Mouse (Mus musculus) ES-E14 (cell line): ENCODE data around the gene Hexdc. TPM values are rescaled to one million over a fixed set of nuclear protein-coding genes. Genes with fewer than 3 reads are reported as not detected.

Experiments used
- DNase-seq: peaks from one replicate; pipeline ENCODE4 v3.0.0-alpha.2; 2013; ENCODE audit warnings: low read depth, low spot score
- H3K27ac ChIP-seq: 2 replicates; pipeline ENCODE4 v1.5.1; 2012; ENCODE audit warnings: low read depth, mild to moderate bottlenecking, low read length, moderate library complexity, mixed read lengths; ENCODE audit not compliant: poor library complexity, insufficient read depth, severe bottlenecking
- H3K36me3 ChIP-seq: 2 replicates; pipeline ENCODE4 v1.6.1; 2012; ENCODE audit warnings: mild to moderate bottlenecking, low read length, moderate library complexity, mixed read lengths; ENCODE audit not compliant: control insufficient read depth, poor library complexity, insufficient read depth, severe bottlenecking
- H3K4me1 ChIP-seq, 2 experiments: fragments of 150-350 bp in 1 of 2; sonication (generic) in 1 of 2; 2 replicates each; pipeline ENCODE4 v1.6.1; 2012; ENCODE audit warnings: low read length in 2 of 2, mild to moderate bottlenecking in 1 of 2, mixed read lengths in 1 of 2; ENCODE audit not compliant: control insufficient read depth in 2 of 2, insufficient read depth in 2 of 2, poor library complexity in 1 of 2
- H3K4me3 ChIP-seq, 2 experiments: fragments of 150-350 bp in 1 of 2; sonication (generic) in 1 of 2; 2 replicates each; pipeline ENCODE4 v1.5.1; 2012; ENCODE audit warnings: low read length in 2 of 2, low read depth in 1 of 2, mild to moderate bottlenecking in 1 of 2, mixed read lengths in 1 of 2; ENCODE audit not compliant: insufficient read depth in 1 of 2, poor library complexity in 1 of 2, severe bottlenecking in 1 of 2
- H3K9ac ChIP-seq: 2 replicates; pipeline ENCODE4 v1.6.1; 2012; ENCODE audit warnings: low read depth, mild to moderate bottlenecking, low read length, mixed read lengths; ENCODE audit not compliant: poor library complexity, insufficient read depth, severe bottlenecking
- H3K9me3 ChIP-seq: fragments of 150-350 bp; sonication (generic); 2 replicates; pipeline ENCODE4 v1.6.1; 2012; ENCODE audit warnings: low read depth, mild to moderate bottlenecking, low read length; ENCODE audit not compliant: control insufficient read depth, insufficient read depth
- CHD2 ChIP-seq: IDR thresholded peaks from 2 replicates; pipeline ENCODE4 v1.6.1; 2014; ENCODE audit warnings: mild to moderate bottlenecking, low read depth, low read length, inconsistent platforms
- HCFC1 ChIP-seq: IDR thresholded peaks from 2 replicates; pipeline ENCODE4 v1.6.1; 2012; ENCODE audit warnings: low read length, inconsistent platforms, borderline replicate concordance; ENCODE audit not compliant: insufficient read depth
- MAFK ChIP-seq: IDR thresholded peaks from 2 replicates; pipeline ENCODE4 v1.6.1; 2014; ENCODE audit warnings: mild to moderate bottlenecking, low read depth, low read length, inconsistent platforms; ENCODE audit not compliant: insufficient read depth
- ZC3H11A ChIP-seq: IDR thresholded peaks from 2 replicates; pipeline ENCODE4 v1.6.1; 2012; ENCODE audit warnings: low read depth, mild to moderate bottlenecking, inconsistent platforms, low read length, borderline replicate concordance
- ZNF384 ChIP-seq: IDR thresholded peaks from 2 replicates; pipeline ENCODE4 v1.6.1; 2012; ENCODE audit warnings: low read depth, low read length, inconsistent platforms
- in situ Hi-C, 2 experiments: fragments of 600-800 bp; cut with MboI; formaldehyde crosslinking; loops; one replicate each; pipeline ENCODE4 v1.15.1; 2025; ENCODE audit warnings: low sequenced_read_pairs in 2 of 2, inconsistent platforms in 1 of 2; ENCODE audit not compliant: unreplicated experiment in 2 of 2
- total RNA-seq: library from RNA; depleted of rRNA; stranded (reverse); fragments of 300-350 nt; gene quantifications from 2 replicates; pipeline ENCODE4 v1.2.3, GENCODE M21; 2012

Gene Hexdc
- total RNA-seq, 1 experiment, result 15.5 TPM

DNA sequence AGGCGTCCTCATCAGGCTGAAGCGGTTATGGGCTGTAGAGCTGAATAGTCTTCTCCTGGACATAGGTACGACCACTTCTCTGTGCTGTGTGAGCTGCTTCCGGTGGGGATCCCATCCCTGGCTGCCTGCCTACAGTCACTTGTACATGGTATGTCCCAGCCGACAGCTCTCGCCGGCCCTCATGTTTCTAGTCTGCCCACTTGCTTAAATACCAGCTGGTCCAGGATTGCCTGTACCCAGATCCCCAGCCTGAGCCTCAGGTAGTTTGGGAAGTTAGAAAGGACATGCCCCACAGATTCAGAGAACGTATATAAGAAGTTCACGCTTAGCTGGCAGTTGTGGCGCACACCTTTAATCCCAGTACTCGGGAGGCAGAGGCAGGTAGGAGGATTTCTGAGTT lies 15.5 kb downstream of the Hexdc start:
- in situ Hi-C loops, result no loop called here
- no peak overlapping the region for H3K27ac ChIP-seq
- H3K9ac ChIP-seq, result no peak overlapping the region
- H3K36me3 ChIP-seq, result peaks cover 23% of the 10 kb centered on the region; the same call in 1 of the 2 replicates
- H3K4me3 ChIP-seq, result no peak overlapping the region
- H3K4me1 ChIP-seq, result no peaks in the 10 kb centered on the region
- H3K9me3 ChIP-seq, result no peaks in the 10 kb centered on the region
- no peak for DNase-seq
- TF ChIP-seq ZC3H11A, result no peak
- no peak for TF ChIP-seq MAFK
- no peak for TF ChIP-seq ZNF384
- TF ChIP-seq CHD2, result no peak
- no peak for TF ChIP-seq HCFC1

- no peak for TF ChIP-seq CHD2
- H3K27ac ChIP-seq, result no peak overlapping the region
- no peaks in the 10 kb centered on the region for H3K9me3 ChIP-seq
- peaks cover 27% of the 10 kb centered on the region for H3K36me3 ChIP-seq
- no peaks in the 10 kb centered on the region for H3K4me1 ChIP-seq
- in situ Hi-C loops, result no loop called here
- DNase-seq, result no peak
- no peak overlapping the region for H3K4me3 ChIP-seq
- no peak overlapping the region for H3K9ac ChIP-seq
These were observed 16.5 kb downstream of the Hexdc start for GRCm38 (mm10) chr11:121220771-121221170.

DNA sequence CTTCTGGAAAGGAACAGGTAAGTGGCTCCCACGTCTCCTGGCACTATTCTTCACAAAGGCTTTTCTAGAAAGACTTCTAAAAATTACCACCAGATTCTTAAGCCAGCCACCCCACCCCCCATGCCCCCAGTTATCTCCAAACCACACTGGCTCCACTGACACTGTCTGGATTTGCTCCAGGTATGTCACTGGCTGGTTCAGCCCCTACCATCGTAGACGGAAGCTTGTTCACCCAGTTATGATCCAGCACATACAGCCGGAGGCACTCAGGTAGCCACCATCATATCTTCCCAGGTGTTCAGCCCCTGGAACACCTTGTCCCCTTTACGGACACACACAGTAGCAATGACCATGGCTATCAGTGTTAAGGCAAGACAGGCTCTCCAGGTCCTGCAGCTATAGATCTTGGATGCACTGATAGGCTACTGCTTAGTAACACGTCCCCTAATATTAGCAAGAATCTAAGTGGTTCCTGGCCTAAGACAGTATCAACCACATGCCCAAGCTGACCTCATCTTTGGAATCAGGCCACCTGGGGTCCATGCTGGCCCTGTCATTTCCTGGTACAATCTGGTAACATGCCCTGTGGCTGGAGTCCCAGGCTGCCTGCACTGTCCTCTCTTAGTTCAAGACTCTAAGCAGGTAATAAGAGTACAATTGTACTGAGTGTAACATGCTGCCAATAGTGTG lies 17.2 kb downstream of the Hexdc start:
- Histone ChIP-seq H3K4me3 (no peak overlapping the region), H3K9ac (no peak overlapping the region), H3K9me3 (no peaks in the 10 kb centered on the region), H3K36me3 (peaks cover 27% of the 10 kb centered on the region), H3K4me1 (no peaks in the 10 kb centered on the region), H3K27ac (no peak overlapping the region)
- TF ChIP-seq MAFK, result no peak
- TF ChIP-seq HCFC1, result no peak
- no peak for TF ChIP-seq CHD2
- no peak for TF ChIP-seq ZNF384
- no peak for TF ChIP-seq ZC3H11A
- DNase-seq, result no peak
- in situ Hi-C loops, result no loop called here

DNA sequence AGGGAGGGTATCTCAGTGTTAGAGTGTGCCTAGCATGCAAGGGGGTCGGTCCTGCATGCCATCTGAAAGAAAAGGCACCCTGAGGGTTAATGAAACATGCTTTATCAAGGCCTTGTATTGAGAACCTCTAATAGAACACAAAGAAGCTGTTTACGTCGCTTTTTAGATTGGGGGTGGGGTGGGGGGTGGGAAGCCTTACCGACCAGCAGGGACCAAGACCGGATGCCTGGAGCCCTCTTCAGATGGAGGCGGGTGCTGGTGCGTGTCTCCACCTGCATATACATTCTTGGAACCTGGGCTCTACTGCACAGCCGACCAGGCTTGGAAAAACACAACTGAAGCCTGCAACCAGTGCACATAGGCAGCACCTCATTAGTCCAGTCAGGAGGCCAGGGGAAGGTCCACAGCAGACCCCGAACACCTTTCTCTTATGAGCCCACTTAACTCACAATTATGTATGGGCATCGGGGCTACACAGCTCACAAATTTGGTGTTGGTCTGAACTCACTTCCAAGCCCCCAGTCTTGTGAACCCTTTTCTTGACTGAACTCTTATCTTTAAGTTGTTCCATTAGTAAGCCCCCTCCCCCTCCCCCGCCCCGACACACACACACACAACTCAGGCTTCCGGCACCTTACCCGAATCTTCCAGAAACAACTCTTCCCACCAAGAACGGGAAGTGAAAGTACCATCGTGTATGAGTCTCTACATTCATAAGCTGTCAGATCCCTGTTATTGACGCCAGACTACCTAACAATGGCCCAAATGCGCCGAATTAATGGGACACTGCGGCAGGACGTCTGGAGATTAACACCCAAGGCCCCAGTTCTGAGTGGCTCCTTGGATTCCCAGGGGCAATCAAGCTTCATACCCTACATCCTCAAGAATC lies 24.1 kb downstream of the Hexdc start:
- TF ChIP-seq HCFC1 (no peak), ZNF384 (no peak), ZC3H11A (no peak), MAFK (no peak), CHD2 (no peak)
- H3K27ac ChIP-seq, result no peak overlapping the region
- DNase-seq, result no peak
- in situ Hi-C loops, result no loop called here
- peaks cover 13% of the 10 kb centered on the region for H3K36me3 ChIP-seq
- peak overlapping the region; percentile 88 for H3K9ac ChIP-seq
- H3K4me1 ChIP-seq, result peaks cover 0 to 7% of the 10 kb centered on the region in 2 experiments; a peak in 2 of 4 replicates
- H3K9me3 ChIP-seq, result no peaks in the 10 kb centered on the region
- H3K4me3 ChIP-seq, result peak overlapping the region; percentile 92 to 96
